Mouse (Mus musculus) right cerebral cortex, adult 2 months (tissue): Measurements from ENCODE around the gene Micu1.
"Not testable (repeated sequence)": the region's sequence is repeated elsewhere in the genome, so short reads cannot be mapped to it uniquely, and the experiment has no call there.

ENCODE experiments used
- DNase-seq, 2 experiments: peaks; one replicate each; pipeline ENCODE4 v3.0.0; 2021 to 2022; ENCODE audit warnings: low spot score in 2 of 2

Micu1 gene

GRCm38 (mm10) chr10:59848953-59849352 is 146.7 kb downstream of the Micu1 start:
- DNase-seq: no peak

GRCm38 (mm10) chr10:59849371-59849770 is 147.1 kb downstream of the Micu1 start:
- no peak for DNase-seq

- DNase-seq: no peak
These were observed 154.9 kb downstream of the Micu1 start for GRCm38 (mm10) chr10:59857157-59857556.

- DNase-seq: no peak
These were observed 158.4 kb downstream of the Micu1 start for GRCm38 (mm10) chr10:59860684-59861083.

- no peak for DNase-seq
These were observed 158.9 kb downstream of the Micu1 start for GRCm38 (mm10) chr10:59861201-59861600.

- no peak for DNase-seq
These were observed 160.7 kb downstream of the Micu1 start for GRCm38 (mm10) chr10:59862816-59863440.

GRCm38 (mm10) chr10:59863620-59864019 is 161.3 kb downstream of the Micu1 start:
- DNase-seq: no peak

- DNase-seq: no peak
These were observed 162.1 kb downstream of the Micu1 start for GRCm38 (mm10) chr10:59864232-59864875.

GRCm38 (mm10) chr10:59864884-59865726 is 162.8 kb downstream of the Micu1 start:
- peak; percentile 88 to 90 for DNase-seq

- DNase-seq: no peak
These were observed 166.0 kb downstream of the Micu1 start for GRCm38 (mm10) chr10:59868266-59868665.

GRCm38 (mm10) chr10:59870038-59870437 is 167.8 kb downstream of the Micu1 start:
- DNase-seq: no peak

- DNase-seq: not testable (repeated sequence)
These were observed 170.4 kb downstream of the Micu1 start for GRCm38 (mm10) chr10:59872651-59873050.

GRCm38 (mm10) chr10:59873206-59873605 is 170.9 kb downstream of the Micu1 start:
- DNase-seq: no peak

- no peak for DNase-seq
These were observed 171.3 kb downstream of the Micu1 start for GRCm38 (mm10) chr10:59873613-59874012.

- DNase-seq: no peak
These were observed 173.1 kb downstream of the Micu1 start for GRCm38 (mm10) chr10:59875396-59875795.

- DNase-seq: not testable (repeated sequence)
These were observed 174.4 kb downstream of the Micu1 start for GRCm38 (mm10) chr10:59876698-59877097.

GRCm38 (mm10) chr10:59877421-59878117 is 175.3 kb downstream of the Micu1 start:
- DNase-seq: no peak

GRCm38 (mm10) chr10:59878823-59879222 is 176.5 kb downstream of the Micu1 start:
- peak in 1 of 2 experiments; percentile 42 for DNase-seq

- peak; percentile 95 for DNase-seq
These were observed 177.2 kb downstream of the Micu1 start, which contains the start of gene Dnajb12 for GRCm38 (mm10) chr10:59879255-59880028. TSS of gene Dnajb12 (plus strand) at chr10:59879556.

GRCm38 (mm10) chr10:59880029-59880386 is 177.7 kb downstream of the Micu1 start:
- DNase-seq: no peak

GRCm38 (mm10) chr10:59880837-59881236 is 178.6 kb downstream of the Micu1 start:
- no peak for DNase-seq
